Mouse (Mus musculus): ENCODE measurements at regions not wholly inside any gene's neighbourhood (a gene's known extent, or its start where the extent isn't known, plus 50 kb on each side); places are given as distances from the start of the nearest gene placed in this dataset.

DNA sequence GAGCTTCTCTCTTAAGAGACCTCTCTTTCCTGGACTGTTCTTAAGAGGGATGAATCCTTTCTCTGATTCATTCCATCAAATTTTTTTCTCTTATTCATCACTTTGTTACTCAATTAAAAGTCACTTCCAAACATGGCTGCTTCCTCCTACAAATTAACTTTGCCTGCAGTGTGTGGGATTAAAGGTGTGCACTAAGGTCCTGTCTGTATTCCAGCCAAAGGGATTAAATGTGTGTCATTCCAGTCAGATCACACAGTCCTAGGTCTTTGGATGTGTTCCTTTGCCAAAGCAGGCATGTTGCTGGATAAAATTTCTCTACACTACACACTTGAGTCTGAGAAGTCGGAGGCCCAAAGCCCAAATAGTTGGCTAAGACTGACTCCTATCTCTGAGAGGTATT lies 204.0 kb downstream of the Nfkbiz start:
- no peak for TF ChIP-seq CTCF (IDR thresholded peaks at IDR 0.05; ENCODE audit: low read depth)
- TF ChIP-seq EP300 (optimal IDR thresholded peaks at IDR 0.05): no peak
